Comparison of ENCODE assay signal across 13 mouse cellular contexts in the genomic region with DNA sequence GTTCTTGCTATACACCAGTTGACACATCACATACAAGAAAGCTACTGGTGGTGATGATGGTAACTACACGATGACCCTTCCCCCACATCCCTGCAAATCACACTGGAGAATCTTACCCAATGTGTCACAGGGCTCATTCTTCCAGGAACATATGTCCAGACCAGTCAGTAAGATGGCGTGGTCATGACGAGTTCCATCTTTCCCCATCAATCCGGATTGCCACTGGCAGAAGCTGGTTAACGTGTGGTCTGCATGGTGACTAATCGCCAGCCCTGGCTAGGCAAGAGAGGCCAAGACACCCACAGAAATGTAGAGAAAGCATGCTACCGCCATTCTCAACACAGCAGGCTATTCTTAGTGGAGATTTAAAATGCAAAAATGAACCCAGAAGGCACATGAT.
"Had no signal": no experiment of that assay in that cellular context is flagged by ENCODE, and none has a peak within 500 bp of the region (broad histone marks: within the 10 kb centered on the region; RNA-seq: fewer than 3 reads in every experiment).

No protein-coding gene starts in this region.

- H3K27ac ChIP-seq: limb, embryonic 12.5 days; liver, embryonic 13.5 days; lung, embryonic 15.5 days; midbrain, embryonic 13.5 days; neural tube, embryonic 12.5 days had no signal

- H3K4me2 ChIP-seq: limb, embryonic 12.5 days; liver, embryonic 13.5 days; lung, embryonic 15.5 days; midbrain, embryonic 13.5 days; neural tube, embryonic 12.5 days had no signal

- H3K9me3 ChIP-seq: limb, embryonic 12.5 days; liver, embryonic 13.5 days; lung, embryonic 15.5 days; midbrain, embryonic 13.5 days; neural tube, embryonic 12.5 days had no signal

- H3K27me3 ChIP-seq: limb, embryonic 12.5 days; liver, embryonic 13.5 days; lung, embryonic 15.5 days; midbrain, embryonic 13.5 days; neural tube, embryonic 12.5 days had no signal

- H3K4me1 ChIP-seq: liver, embryonic 13.5 days; lung, embryonic 15.5 days; midbrain, embryonic 13.5 days; neural tube, embryonic 12.5 days had no signal

- H3K4me3 ChIP-seq: limb, embryonic 12.5 days; liver, embryonic 13.5 days; lung, embryonic 15.5 days; midbrain, embryonic 13.5 days; neural tube, embryonic 12.5 days had no signal

- ATAC-seq: liver, postnatal 0 days; midbrain, embryonic 13.5 days had no signal

- H3K36me3 ChIP-seq: limb, embryonic 12.5 days; liver, embryonic 13.5 days; lung, embryonic 15.5 days; midbrain, embryonic 13.5 days; neural tube, embryonic 12.5 days had no signal

- DNase-seq: kidney, postnatal 14 days; liver; liver, embryonic 13.5 days; liver, postnatal 0 days; retina, postnatal 1 day; right cerebral cortex, postnatal 4 days; spleen, adult 18-20 months; thymus, adult 18-20 months; thymus, postnatal 14 days had no signal

- H3K9ac ChIP-seq: limb, embryonic 12.5 days; liver, embryonic 13.5 days; liver, postnatal 0 days; lung, embryonic 15.5 days; midbrain, embryonic 13.5 days; neural tube, embryonic 12.5 days had no signal
